Mouse (Mus musculus) intestine, embryonic 16.5 days (tissue): Measurements from ENCODE around the gene Rab8b. TPM values are rescaled to one million over a fixed set of nuclear protein-coding genes. Genes with fewer than 3 reads are reported as not detected.
A peak's percentile ranks its signal among the peaks of the same experiment; 100 is the strongest.

Experiments used
- ATAC-seq: fragments of 200-750 bp; cut with Nextera tagmentation; 2 replicates; pipeline ENCODE4 v1.8.0; 2017; ENCODE audit warnings: moderate TSS enrichment, moderate library complexity
- H3K27ac ChIP-seq: fragments of 300-500 bp; sonication (generic); 2 replicates; pipeline ENCODE4 v1.5.1; 2014; ENCODE audit warnings: mild to moderate bottlenecking, low read length
- H3K27me3 ChIP-seq: fragments of 300-500 bp; sonication (generic); replicated peaks from 2 replicates; pipeline ENCODE4 v1.6.1; 2014; ENCODE audit warnings: low read length, control low read depth, mixed read lengths; ENCODE audit not compliant: control insufficient read depth, insufficient read depth
- H3K36me3 ChIP-seq: fragments of 300-500 bp; sonication (generic); 2 replicates; pipeline ENCODE4 v1.6.1; 2014; ENCODE audit warnings: low read length, control low read depth; ENCODE audit not compliant: control insufficient read depth, insufficient read depth
- H3K4me1 ChIP-seq: fragments of 300-500 bp; sonication (generic); 2 replicates; pipeline ENCODE4 v1.6.1; 2014; ENCODE audit warnings: low read length, control low read depth, mixed read lengths; ENCODE audit not compliant: control insufficient read depth, insufficient read depth
- H3K4me2 ChIP-seq: fragments of 300-500 bp; sonication (generic); 2 replicates; pipeline ENCODE4 v1.6.1; 2014; ENCODE audit warnings: low read depth, low read length, control low read depth
- H3K4me3 ChIP-seq: fragments of 300-500 bp; sonication (generic); 2 replicates; pipeline ENCODE4 v1.5.1; 2014; ENCODE audit warnings: mild to moderate bottlenecking, low read length
- H3K9ac ChIP-seq: fragments of 300-500 bp; sonication (generic); 2 replicates; pipeline ENCODE4 v1.6.1; 2014; ENCODE audit warnings: low read depth, low read length
- H3K9me3 ChIP-seq: fragments of 300-500 bp; sonication (generic); 2 replicates; pipeline ENCODE4 v1.6.1; 2016; ENCODE audit warnings: low read length, control low read depth; ENCODE audit not compliant: control insufficient read depth
- WGBS: fragments of 180-500 bp; shearing (Covaris S2); extraction: QIAGEN DNeasy Blood & Tissue Kit; methylation state at CpG from one replicate; pipeline ENCODE4 v1.1.7; 2014; 5-methylcytosine and 5-hydroxymethylcytosine counted together
- polyA plus RNA-seq: library from polyadenylated mRNA; unstranded; fragments of >200 nt; fragmentation: Nextera tagmentation; extraction: Ambion mirVana; gene quantifications from 2 replicates; pipeline ENCODE4 v1.2.1, GENCODE M21; 2015

The Rab8b gene
- 18.3 and 18.4 TPM in 2 replicates for polyA plus RNA-seq

DNA sequence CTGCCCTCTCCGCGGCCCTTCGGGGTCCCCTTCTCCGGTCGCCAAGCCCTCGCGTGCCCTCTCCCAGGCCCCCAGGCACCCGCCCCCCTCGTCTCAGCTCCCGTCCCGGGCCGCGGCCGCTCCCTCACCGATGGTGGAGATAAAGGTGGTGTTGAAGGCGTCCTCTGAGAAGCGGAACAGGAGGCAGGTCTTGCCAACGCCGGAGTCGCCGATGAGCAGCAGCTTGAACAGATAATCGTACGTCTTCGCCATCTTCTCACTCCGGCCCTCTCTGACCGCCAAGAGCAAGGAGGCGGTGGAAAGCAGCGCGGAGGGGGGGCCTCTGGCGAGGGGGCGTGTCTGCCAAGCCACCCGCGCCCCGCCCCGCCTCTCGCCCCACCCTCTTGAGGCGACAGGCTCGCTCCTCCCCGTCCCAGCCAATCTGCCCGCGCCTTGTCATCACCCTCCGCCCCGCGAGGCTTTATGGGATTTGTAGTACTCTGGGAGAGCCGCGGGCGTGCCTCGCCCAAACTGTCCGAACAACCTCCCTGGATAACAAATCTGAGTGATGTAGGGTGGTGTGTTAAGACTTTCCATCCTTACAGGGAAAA, at the start of gene Rab8b:
Gene Rab8b (minus strand): TSS at position 306 of the 590 bp plus-strand sequence.
- Histone ChIP-seq H3K9me3 (no peaks in the 10 kb centered on the region), H3K4me3 (peak within 1 kb of the TSS; percentile 93), H3K4me1 (peaks cover 20% of the 10 kb centered on the region), H3K4me2 (peak within 1 kb of the TSS; percentile 83), H3K27ac (peak within 1 kb of the TSS; percentile 91), H3K36me3 (no peaks in the 10 kb centered on the region), H3K9ac (peak within 1 kb of the TSS; percentile 95), H3K27me3 (no peaks in the 10 kb centered on the region)
- under 1% methylated on average over 45 of the region's 49 CpGs for WGBS
- peak; percentile 99 for ATAC-seq

DNA sequence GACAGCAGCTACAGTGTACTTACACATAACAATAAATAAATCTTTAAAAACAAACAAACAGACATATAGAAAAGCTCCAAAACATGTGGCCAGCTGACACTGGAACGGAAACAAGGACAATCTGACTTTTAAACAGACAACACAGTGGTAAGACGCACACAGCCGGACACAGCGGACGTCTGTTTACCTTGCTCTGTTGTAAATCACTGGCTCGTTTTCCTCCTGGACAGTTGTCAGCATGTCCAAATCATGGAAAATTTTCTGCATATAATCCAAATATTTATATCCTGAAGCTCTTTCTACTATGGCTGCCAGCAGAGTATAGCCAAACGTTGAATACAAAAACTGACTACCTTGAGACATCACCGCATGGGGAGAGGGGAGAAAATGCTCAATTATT, 48.0 kb upstream of the Rab8b start:
- no peak overlapping the region for H3K4me3 ChIP-seq
- no peak overlapping the region for H3K4me2 ChIP-seq
- H3K9ac ChIP-seq, result no peak overlapping the region
- no peaks in the 10 kb centered on the region for H3K4me1 ChIP-seq
- no peaks in the 10 kb centered on the region for H3K9me3 ChIP-seq
- WGBS, result 45% methylated on average over 8 of the region's 8 CpGs
- H3K27me3 ChIP-seq, result no peaks in the 10 kb centered on the region
- no peak overlapping the region for H3K27ac ChIP-seq
- ATAC-seq, result no peak
- H3K36me3 ChIP-seq, result 0 out of 2 replicates have a peak, but pooled peaks cover 2% of the 10 kb centered on the region

DNA sequence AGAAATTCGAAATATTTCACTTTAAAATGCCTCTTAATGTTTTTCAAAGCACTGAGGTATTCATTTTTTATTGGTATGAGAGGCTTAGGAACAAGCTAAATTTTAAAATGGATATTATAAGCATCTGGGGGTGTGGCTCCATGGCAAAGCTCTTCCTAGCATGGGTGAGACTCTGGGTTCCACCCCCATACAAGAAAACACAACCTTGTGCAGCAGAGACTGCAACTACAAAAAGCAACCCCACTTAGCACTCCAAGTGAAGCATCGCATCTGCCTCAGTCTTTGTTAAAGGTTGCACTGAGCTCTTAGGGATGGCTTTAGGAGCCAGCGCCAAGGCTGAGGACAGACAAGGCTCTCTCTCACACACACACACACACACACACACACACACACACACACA, 42.0 kb upstream of the Rab8b start:
- Histone ChIP-seq H3K27me3 (no peaks in the 10 kb centered on the region), H3K9ac (no peak overlapping the region), H3K4me3 (no peak overlapping the region), H3K4me2 (no peak overlapping the region), H3K27ac (no peak overlapping the region), H3K4me1 (no peaks in the 10 kb centered on the region), H3K36me3 (0 out of 2 replicates have a peak, but pooled peaks cover 2% of the 10 kb centered on the region), H3K9me3 (no peaks in the 10 kb centered on the region)
- ATAC-seq, result no peak
- WGBS, result 81% methylated on average over 3 of the region's 3 CpGs

DNA sequence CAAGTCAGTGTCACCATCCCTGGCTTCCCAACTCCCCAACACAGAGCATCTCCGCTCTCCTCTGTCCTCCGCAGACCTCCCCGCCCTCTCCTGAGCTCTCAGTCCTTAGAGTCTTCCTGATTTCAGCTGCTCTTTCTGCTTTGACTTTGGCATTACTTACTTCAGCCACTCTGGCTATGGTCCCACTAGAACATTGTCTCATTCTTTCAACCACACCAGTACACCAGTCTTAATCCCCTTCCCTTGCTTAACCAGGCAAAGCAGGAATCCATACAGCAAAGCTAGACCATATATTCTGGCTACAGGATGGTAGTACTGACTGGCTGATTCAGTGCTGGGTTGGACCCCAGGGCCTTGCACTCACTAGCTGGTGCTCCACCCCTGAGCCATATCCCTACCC, 38.0 kb upstream of the Rab8b start:
- no peak overlapping the region for H3K4me2 ChIP-seq
- H3K9ac ChIP-seq, result no peak overlapping the region
- H3K36me3 ChIP-seq, result no peaks in the 10 kb centered on the region
- ATAC-seq, result no peak
- WGBS, result 93% methylated on average over 3 of the region's 3 CpGs
- H3K9me3 ChIP-seq, result no peaks in the 10 kb centered on the region
- H3K4me3 ChIP-seq, result no peak overlapping the region
- H3K27ac ChIP-seq, result no peak overlapping the region
- H3K27me3 ChIP-seq, result no peaks in the 10 kb centered on the region
- no peaks in the 10 kb centered on the region for H3K4me1 ChIP-seq

DNA sequence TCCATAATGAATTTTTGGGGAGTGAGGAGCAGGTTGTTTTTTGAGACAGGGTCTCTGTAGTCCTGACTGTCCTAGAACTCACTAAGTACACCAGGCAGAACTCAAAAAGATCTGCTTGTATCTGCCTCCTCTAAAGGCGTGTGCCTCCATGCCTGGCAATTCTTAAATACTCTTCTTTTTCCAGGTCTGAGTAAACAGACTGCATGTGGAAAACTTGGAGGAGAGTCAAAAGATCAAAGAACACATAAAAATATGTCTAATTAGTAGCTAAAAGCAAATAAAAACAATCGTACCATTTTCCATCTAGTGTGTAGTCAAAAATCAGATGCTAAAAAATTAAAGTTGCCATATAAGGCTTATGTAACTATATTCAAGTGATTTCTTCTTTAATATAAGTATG, 33.4 kb upstream of the Rab8b start:
- ATAC-seq, result no peak
- Histone ChIP-seq H3K9ac (no peak overlapping the region), H3K9me3 (no peaks in the 10 kb centered on the region), H3K4me1 (peaks cover 2% of the 10 kb centered on the region; the same call in 1 of the 2 replicates), H3K27ac (no peak overlapping the region), H3K4me2 (no peak overlapping the region), H3K4me3 (no peak overlapping the region), H3K36me3 (0 out of 2 replicates have a peak, but pooled peaks cover 2% of the 10 kb centered on the region), H3K27me3 (no peaks in the 10 kb centered on the region)
- WGBS, result 69% methylated on average over 2 of the region's 2 CpGs

DNA sequence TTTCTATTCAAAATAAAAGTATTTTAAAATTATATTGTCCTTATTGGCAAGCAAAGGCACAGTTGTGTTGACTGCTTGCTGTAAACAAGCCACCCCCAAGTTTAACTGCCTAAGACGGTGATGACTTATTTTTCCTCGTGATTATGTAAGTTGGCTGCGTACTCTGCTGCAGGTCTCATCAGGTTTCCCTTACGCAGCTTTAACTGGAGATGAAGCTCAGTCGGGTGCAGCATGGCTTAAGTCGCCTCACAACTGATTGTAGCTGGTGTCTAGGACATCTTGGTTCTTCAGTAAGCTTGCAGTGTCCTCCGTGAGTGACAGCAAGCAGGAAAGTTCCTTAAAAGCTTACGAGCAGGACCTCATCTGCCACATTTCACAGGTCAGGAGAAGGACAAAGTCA, 32.8 kb upstream of the Rab8b start:
- H3K4me2 ChIP-seq, result no peak overlapping the region
- H3K9ac ChIP-seq, result no peak overlapping the region
- ATAC-seq, result no peak
- H3K4me3 ChIP-seq, result no peak overlapping the region
- H3K27me3 ChIP-seq, result no peaks in the 10 kb centered on the region
- 0 out of 2 replicates have a peak, but pooled peaks cover 2% of the 10 kb centered on the region for H3K36me3 ChIP-seq
- 79% methylated on average over 8 of the region's 8 CpGs for WGBS
- peaks cover 2% of the 10 kb centered on the region; the same call in 1 of the 2 replicates for H3K4me1 ChIP-seq
- no peak overlapping the region for H3K27ac ChIP-seq
- no peaks in the 10 kb centered on the region for H3K9me3 ChIP-seq

DNA sequence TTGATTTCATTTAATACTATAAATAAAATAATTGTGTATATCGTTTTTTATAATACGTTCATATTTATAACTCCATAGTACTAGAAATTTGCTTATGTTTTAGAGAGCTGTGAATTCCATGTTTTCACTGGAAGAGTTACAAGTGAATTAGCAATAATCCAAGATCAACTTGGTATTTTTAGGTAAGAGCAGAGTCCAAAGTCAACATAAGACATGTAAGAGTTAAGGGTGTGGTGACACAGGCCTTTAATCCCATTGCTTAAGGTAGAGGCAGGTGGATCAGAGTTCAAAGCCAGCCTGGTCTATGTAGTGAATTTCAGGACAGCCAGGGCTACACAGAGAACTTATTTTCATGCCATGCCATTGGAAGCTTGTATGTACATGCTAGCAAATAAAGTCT, 29.0 kb upstream of the Rab8b start:
- Histone ChIP-seq H3K4me1 (peaks cover 7% of the 10 kb centered on the region; the same call in 1 of the 2 replicates), H3K9me3 (no peaks in the 10 kb centered on the region), H3K4me3 (no peak overlapping the region), H3K27ac (no peak overlapping the region), H3K27me3 (no peaks in the 10 kb centered on the region), H3K9ac (no peak overlapping the region), H3K4me2 (no peak overlapping the region), H3K36me3 (0 out of 2 replicates have a peak, but pooled peaks cover 2% of the 10 kb centered on the region)
- 96% methylated on average over 2 of the region's 2 CpGs for WGBS
- no peak for ATAC-seq

DNA sequence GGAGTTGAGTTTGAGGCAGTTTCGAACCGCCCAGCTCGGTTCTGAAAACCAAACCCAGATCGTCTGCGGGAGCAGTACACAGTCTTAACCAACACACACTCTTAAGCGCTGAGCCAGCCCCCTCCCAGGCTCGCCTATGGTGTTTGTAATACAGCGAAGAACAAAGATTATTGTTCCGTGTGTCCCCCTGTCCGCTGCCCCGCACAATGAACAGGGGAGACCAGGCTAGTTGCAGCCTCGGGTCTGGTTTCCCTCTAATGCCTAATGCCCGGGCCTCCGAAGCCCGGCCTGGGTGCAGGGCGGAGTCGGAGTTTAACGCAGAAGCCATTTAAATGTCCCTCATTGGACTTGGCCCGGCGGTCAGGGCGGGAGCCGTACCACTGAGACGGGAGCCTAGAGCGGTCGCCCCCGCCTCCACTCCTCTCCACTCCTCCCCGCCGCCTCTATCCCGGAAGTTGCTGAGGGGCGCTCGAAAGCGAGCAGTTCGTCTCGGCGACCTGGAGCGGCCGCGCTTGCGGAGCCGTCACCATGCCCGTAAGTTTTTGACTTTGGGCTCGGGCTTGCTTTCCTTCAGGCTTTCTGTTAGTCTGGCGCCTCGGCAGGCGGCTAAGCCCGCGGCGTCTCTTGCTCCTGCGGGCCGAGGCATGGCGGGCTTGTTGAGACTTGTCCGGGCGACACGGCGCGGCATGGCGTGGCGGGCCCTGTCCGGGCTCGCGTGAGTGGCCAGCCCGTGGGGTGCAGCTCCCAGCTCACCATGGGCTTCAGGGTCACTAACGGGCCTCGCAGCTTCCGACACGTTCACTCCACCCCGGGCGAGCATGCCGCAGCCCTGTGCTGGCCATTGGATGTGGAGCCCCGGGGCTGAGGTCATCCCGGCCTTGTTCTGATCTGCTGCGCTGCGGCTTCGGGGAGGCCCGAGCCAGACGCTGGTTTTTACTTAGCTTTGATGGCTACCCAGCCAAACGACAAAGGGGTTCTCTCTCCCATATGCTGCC, 26.5 kb upstream of the Rab8b start, which contains the start of gene Rps27l:
Gene Rps27l (plus strand): TSS at position 440 of the 995 bp plus-strand sequence.
- H3K36me3 ChIP-seq, result 0 out of 2 replicates have a peak, but pooled peaks cover 2% of the 10 kb centered on the region
- peak within 1 kb of the TSS; percentile 95 for H3K4me3 ChIP-seq
- peak; percentile 99 for ATAC-seq
- no peaks in the 10 kb centered on the region for H3K27me3 ChIP-seq
- H3K4me2 ChIP-seq, result peak within 1 kb of the TSS; percentile 80
- peaks cover 11% of the 10 kb centered on the region for H3K4me1 ChIP-seq
- peak within 1 kb of the TSS; percentile 91 for H3K27ac ChIP-seq
- H3K9ac ChIP-seq, result peak within 1 kb of the TSS; percentile 91
- WGBS, result under 1% methylated on average over 77 of the region's 77 CpGs
- no peaks in the 10 kb centered on the region for H3K9me3 ChIP-seq

DNA sequence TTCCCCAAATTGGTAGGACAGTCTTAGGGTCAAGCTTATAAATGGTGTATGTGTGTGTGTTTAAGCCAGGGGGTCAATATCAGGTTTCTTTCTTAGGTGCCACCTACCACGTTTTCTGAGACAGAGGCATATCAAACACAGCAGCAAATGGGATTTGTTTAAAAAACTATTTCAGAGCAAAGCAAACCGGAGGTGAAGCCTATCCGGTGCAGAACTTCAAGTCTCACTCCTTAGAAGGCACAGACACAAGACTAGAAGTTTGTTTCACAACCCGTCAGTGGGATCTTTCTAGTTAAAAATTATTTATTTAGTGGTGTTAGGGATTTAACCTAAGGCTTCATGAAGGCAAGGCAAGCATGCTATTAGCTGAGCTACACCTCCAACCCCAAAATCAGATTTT, 25.7 kb upstream of the Rab8b start:
- no peaks in the 10 kb centered on the region for H3K27me3 ChIP-seq
- WGBS, result 18% methylated on average over 4 of the region's 4 CpGs
- peak overlapping the region; percentile 95 for H3K4me3 ChIP-seq
- H3K36me3 ChIP-seq, result 0 out of 2 replicates have a peak, but pooled peaks cover 2% of the 10 kb centered on the region
- peaks cover 14% of the 10 kb centered on the region for H3K4me1 ChIP-seq
- ATAC-seq, result no peak
- peak overlapping the region; percentile 91 for H3K9ac ChIP-seq
- peak overlapping the region; percentile 91 for H3K27ac ChIP-seq
- no peaks in the 10 kb centered on the region for H3K9me3 ChIP-seq
- peak overlapping the region; percentile 80 for H3K4me2 ChIP-seq
